Mouse (Mus musculus) ovary, adult 2 months (tissue): ENCODE results near the gene Rpl21. TPM values are rescaled to one million over a fixed set of nuclear protein-coding genes. Genes with fewer than 3 reads are reported as not detected.

Experiments used
- polyA plus RNA-seq: library from polyadenylated mRNA; depleted of rRNA; stranded (reverse); fragments of >200 nt; gene quantifications from 2 replicates; pipeline ENCODE4 v1.2.3, GENCODE M21; 2012; rRNA removed

Gene Rpl21
- 26.6 and 53.7 TPM in 2 replicates for polyA plus RNA-seq

GRCm38 (mm10) chr5:146832769-146833448 is at the start of gene Rpl21:
Gene Rpl21 (plus strand): TSS chr5:146832890.

GRCm38 (mm10) chr5:146794853-146795252 is 37.8 kb upstream of the Rpl21 start, which contains the start of gene Usp12:
Gene Usp12 (minus strand): TSS chr5:146795006.

GRCm38 (mm10) chr5:146844945-146845365 is 12.3 kb downstream of the Rpl21 start, which contains the start of gene Rasl11a:
Gene Rasl11a (plus strand): TSS chr5:146845071.

Other genes with a start within 250 kb of the Rpl21 start
- 0.31 and 0.86 TPM in 2 replicates for gene Gpr12, start 247.7 kb upstream of the Rpl21 start, polyA plus RNA-seq
- 7.8 and 7.9 TPM in 2 replicates for gene Usp12, start 37.9 kb upstream of the Rpl21 start, polyA plus RNA-seq
- gene Rasl11a, start 12.2 kb downstream of the Rpl21 start, polyA plus RNA-seq: 23.0 and 26.9 TPM in 2 replicates
- 123 and 144 TPM in 2 replicates for gene Gtf3a, start 115.8 kb downstream of the Rpl21 start, polyA plus RNA-seq
- gene Mtif3, start 130.9 kb downstream of the Rpl21 start, polyA plus RNA-seq: 10.7 and 12.8 TPM in 2 replicates
- 61.6 and 71.3 TPM in 2 replicates for gene Lnx2, start 243.7 kb downstream of the Rpl21 start, polyA plus RNA-seq
- 51.1 and 53.7 TPM in 2 replicates for gene Polr1d, start 244.2 kb downstream of the Rpl21 start, polyA plus RNA-seq